Mouse (Mus musculus): ENCODE results near the gene Emilin1.

GRCm38 (mm10) chr5:30914101-30914635 lies 966 bp downstream of the Emilin1 start:
- TF ChIP-seq GATA1 (IDR thresholded peaks at IDR 0.05; ENCODE audit: borderline replicate concordance, low read length) = no peak
- no peak for TF ChIP-seq FLI1 (IDR thresholded peaks at IDR 0.05; ENCODE audit: low read length)

Measured in megakaryocyte, embryonic 14.5 days (primary cell).